Mouse (Mus musculus): ENCODE data around the gene Upf1.

Upf1 gene

DNA sequence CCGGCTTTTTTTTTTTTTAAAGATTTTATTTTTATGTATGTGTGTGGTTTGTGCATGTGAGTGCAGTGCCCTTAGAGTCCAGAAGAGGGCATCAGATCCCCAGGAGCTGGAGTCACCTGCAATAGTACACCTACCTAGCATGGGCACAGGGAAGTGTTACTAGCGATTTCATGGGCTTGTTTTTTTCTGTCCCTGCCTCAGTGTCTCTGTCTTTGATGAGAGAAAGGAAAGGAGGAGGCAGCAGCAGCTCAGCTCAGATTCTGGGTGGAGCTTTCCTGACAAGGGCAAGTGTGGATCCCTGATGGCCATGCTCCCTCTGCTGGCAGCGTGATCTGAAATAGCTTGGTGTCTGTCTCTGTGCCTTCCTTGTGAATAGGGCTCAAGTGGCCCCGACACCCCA lies 7.7 kb upstream of the Upf1 start:
- in situ Hi-C loops (cut with MboI; ENCODE audit: unreplicated experiment in 2 of 2): no loop called here

- in situ Hi-C loops (cut with MboI; ENCODE audit: unreplicated experiment in 2 of 2): no loop called here
Observed at GRCm38 (mm10) chr8:70359411-70359810, 6.3 kb upstream of the Upf1 start.

- in situ Hi-C loops (cut with MboI; ENCODE audit: unreplicated experiment in 2 of 2): no loop called here
Observed at GRCm38 (mm10) chr8:70356111-70356510, 3.0 kb upstream of the Upf1 start.

DNA sequence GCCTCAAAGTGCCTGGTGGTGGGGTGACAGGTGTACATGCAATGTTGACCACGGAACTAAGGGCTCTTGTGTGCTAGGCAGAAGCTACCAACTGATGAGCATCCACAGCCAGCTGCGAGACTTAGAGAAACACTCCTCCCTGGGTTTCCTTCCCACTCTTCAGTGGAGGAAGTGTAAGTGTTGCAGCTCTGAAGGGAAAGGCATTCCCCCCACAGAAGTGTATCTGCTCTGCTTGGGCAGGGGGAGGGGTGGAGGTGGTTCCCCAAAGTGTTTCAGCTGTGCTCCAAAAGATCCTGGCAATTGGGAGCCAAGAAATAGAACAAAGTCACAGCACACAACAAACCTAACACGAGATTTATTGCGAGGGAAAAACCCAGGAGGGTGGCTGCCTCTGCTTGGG lies 926 bp upstream of the Upf1 start:
- in situ Hi-C loops (cut with MboI; ENCODE audit: unreplicated experiment in 2 of 2): no loop called here

DNA sequence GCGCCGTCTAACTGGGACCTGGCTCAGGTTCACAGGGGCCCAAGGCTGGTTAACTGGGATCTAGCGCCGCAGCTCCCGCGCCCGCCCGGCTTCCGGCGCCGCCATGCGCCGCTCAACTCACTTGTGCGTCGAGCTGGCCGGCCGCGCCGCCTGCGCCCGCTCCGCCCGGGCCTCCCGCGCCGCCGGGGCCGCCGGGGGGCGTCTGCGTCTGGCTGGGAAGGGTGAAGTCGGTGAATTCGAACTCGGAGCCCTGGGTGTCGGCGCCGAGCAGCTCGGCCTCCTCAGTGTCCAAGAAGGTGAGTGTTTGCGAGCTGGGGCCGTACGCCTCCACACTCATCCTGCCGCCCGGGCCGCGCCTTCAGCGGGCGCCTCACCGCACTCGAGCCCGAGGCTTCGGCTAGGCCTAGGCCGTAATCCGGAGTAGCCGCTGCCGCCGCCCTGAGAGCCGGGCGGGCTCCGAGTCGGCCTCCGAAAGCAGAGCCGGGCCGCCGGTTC lies 374 bp downstream of the Upf1 start:
- in situ Hi-C loops (cut with MboI; ENCODE audit: unreplicated experiment in 2 of 2): no loop called here

DNA sequence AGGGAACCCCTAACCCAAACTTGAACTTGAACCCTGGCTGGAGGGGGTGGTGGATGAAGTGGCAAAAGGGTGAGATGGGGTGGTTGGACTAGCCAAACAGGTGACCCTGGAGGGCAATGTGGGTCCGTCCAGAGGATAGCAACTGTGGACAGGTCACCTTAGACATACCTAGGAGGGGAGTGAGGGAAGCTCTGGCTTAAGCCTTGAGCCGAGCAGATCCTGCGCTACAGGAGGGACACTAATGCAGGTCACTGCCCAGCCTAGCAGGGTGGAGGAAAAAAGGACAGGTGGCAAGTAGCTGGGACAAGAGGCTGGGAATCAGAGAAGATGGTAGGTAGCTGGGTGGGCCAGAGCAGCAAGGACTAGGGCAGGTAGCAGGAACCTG lies 1.1 kb downstream of the Upf1 start:
- in situ Hi-C loops (cut with MboI; ENCODE audit: unreplicated experiment in 2 of 2): no loop called here

DNA sequence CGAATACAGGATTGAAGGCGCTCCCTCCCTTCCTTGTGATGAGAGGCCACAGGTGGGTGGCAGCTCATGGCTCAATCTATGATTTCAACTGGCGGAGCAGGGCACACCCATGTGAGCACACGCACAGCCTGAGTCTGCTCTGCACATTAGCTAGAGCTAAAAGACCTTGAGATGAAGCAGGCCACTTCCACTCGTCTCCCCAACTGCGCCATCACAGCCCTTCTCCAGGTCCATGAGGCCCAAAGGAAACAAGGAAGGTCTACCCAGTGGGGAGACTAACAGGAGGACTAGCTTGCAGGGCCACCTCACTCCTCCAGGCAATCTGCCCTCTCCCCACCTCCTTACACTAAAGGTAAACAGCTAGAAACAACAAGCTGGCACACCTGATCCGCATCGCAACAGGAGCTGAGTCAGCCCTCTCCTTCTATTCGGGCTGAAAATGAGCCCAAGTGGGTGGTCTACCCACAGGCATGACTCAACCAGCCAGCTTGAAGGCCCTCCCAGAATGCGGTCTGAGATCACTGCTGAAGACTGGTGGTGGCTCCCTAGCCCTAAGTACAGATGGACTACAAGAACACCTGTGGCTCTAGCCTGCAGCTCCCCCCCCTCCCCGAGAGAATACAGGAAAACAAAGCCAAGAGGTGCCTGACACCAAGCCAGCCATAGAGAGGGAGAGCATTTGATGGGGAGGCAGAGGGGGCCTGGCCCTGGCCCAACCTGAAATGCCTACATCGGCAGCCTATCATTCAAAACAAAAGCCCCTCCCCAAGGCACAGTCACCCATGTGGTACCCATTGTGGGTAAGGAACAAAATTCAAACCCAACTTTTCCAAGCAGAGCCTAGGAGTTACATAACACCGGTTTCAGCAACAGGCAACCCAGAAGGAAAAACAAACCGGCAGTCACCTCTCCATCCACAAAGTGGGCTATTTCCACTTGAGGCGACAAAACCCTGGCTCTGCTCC lies 1.8 kb downstream of the Upf1 start:
- in situ Hi-C loops (cut with MboI; ENCODE audit: unreplicated experiment in 2 of 2): no loop called here

GRCm38 (mm10) chr8:70347860-70348420 lies 5.1 kb downstream of the Upf1 start:
- in situ Hi-C loops (cut with MboI; ENCODE audit: unreplicated experiment in 2 of 2): no loop called here

- in situ Hi-C loops (cut with MboI; ENCODE audit: unreplicated experiment in 2 of 2): no loop called here
Observed at GRCm38 (mm10) chr8:70347443-70347842, 5.6 kb downstream of the Upf1 start.

GRCm38 (mm10) chr8:70344279-70344678 lies 8.8 kb downstream of the Upf1 start:
- in situ Hi-C loops (cut with MboI; ENCODE audit: unreplicated experiment in 2 of 2): loop anchor here in 1 of 2 experiments (5.0 kb wide), 1 partner anchor 37 kb away; no protein-coding TSS in a partner anchor

DNA sequence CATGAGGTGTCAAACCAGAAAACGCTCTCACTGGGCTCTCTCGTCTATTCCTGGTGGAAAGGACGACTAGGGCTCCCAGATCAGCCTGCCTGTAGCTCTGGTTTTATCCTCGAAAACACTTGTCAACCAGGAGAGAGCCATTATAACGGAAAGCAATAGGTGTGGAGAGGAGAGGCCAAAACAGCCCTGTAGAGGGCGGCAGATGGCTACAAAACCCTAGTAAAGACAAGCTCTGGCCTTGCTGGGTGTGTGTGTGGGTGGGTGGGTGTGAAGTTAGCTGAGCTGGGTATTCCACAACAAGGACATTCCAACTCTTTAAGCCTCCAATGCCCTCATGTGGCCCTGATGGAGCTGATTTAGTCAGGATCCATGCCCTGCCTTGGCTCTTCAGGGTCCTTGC lies 9.4 kb downstream of the Upf1 start:
- in situ Hi-C loops (cut with MboI; ENCODE audit: unreplicated experiment in 2 of 2): loop anchor here in 1 of 2 experiments (5.0 kb wide), 1 partner anchor 36 kb away; no protein-coding TSS in a partner anchor

GRCm38 (mm10) chr8:70343076-70343475 lies 10.0 kb downstream of the Upf1 start:
- in situ Hi-C loops (cut with MboI; ENCODE audit: unreplicated experiment in 2 of 2): loop anchor here in 1 of 2 experiments (5.0 kb wide), 1 partner anchor 36 kb away; no protein-coding TSS in a partner anchor

- in situ Hi-C loops (cut with MboI; ENCODE audit: unreplicated experiment in 2 of 2): loop anchor here in 1 of 2 experiments (5.0 kb wide), 1 partner anchor 35 kb away; no protein-coding TSS in a partner anchor
Observed at GRCm38 (mm10) chr8:70342007-70342406, 11.1 kb downstream of the Upf1 start.

DNA sequence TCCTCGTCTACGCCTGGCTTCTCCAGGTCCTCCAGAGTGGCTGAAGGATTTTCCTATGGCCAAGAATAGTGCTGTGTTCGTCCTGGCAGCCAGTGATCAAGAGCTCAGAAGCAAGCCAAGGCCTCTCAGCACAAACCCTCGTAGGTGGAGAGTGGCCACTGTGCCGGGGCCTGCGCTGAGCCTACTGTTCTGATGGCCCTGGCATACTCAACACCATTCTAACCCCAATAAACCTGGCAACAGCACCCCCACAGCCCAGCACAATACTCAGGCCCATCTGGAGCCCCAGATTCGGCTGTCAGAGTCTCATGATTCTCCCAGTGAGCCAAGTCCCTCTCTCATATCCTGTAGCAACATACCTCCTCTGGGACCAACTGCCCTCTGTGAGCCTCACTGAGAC lies 12.4 kb downstream of the Upf1 start:
- in situ Hi-C loops (cut with MboI; ENCODE audit: unreplicated experiment in 2 of 2): loop anchor here in 1 of 2 experiments (5.0 kb wide), 1 partner anchor 33 kb away; no protein-coding TSS in a partner anchor

DNA sequence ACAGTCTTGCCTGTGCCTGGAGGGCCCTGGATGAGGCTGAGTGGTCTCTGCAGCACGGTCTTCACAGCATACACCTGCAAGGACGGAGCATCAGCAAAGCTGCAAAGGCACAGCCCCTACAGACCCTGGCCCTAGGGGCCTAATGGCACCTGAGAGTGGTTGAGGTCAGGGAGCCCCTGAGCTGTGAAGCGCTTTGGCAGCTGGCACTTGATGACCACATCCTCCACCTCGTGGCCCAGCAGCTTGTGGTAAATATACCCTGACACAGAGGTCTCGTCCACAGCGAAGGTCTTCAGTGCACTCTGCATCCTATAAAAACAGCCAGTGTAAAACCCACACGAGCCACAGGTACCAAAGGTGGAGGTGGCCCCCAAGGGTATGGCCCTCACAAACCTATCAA lies 14.1 kb downstream of the Upf1 start:
- in situ Hi-C loops (cut with MboI; ENCODE audit: unreplicated experiment in 2 of 2): no loop called here

DNA sequence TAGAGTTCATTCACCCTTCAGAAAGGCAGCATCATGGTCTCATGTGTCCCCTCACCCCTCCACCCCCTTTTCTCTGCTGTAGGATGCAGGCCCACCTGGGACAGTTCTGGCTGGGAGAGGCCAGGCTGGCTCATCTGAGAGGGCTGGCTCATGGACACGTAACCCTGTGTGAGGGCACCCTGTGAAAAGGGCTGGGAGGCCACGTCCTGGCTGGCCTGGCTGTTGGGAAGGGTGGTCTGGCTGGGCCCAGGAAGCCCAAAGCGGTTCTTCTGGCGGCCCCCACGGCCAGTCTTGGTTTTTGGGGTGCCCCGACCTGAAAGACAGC lies 20.2 kb downstream of the Upf1 start:
- in situ Hi-C loops (cut with MboI; ENCODE audit: unreplicated experiment in 2 of 2): no loop called here

- in situ Hi-C loops (cut with MboI; ENCODE audit: unreplicated experiment in 2 of 2): no loop called here
Observed at GRCm38 (mm10) chr8:70332070-70332877, 20.8 kb downstream of the Upf1 start.

GRCm38 (mm10) chr8:70331526-70331925 lies 21.6 kb downstream of the Upf1 start:
- in situ Hi-C loops (cut with MboI; ENCODE audit: unreplicated experiment in 2 of 2): no loop called here

DNA sequence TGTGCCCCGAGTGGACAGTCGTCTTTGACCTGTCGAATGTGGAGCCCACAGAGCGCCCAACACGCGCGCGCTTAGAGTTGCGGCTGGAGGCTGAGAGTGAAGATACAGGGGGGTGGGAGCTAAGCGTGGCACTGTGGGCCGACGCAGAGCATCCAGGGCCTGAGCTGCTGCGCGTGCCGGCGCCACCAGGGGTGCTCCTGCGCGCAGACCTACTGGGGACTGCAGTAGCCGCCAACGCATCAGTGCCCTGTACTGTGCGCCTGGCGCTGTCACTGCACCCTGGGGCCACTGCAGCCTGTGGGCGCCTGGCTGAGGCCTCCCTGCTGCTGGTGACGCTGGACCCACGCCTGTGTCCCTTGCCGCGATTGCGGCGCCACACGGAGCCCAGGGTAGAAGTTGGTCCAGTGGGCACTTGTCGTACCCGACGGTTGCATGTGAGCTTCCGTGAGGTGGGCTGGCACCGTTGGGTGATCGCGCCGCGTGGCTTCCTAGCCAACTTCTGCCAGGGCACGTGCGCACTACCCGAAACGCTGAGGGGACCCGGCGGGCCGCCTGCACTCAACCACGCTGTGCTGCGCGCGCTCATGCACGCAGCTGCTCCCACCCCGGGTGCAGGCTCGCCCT lies 22.2 kb downstream of the Upf1 start:
- in situ Hi-C loops (cut with MboI; ENCODE audit: unreplicated experiment in 2 of 2): no loop called here
